Mouse (Mus musculus) liver, embryonic 14.5 days (tissue): ENCODE measurements around the gene Ap1m1.

Experiments used
- CTCF ChIP-seq: IDR thresholded peaks from 2 replicates; pipeline ENCODE4 v1.5.1; 2016; ENCODE audit warnings: antibody characterized with exemption, low read depth, control low read depth
- EP300 ChIP-seq: IDR thresholded peaks from 2 replicates; pipeline ENCODE4 v1.6.1; 2016; ENCODE audit warnings: antibody characterized with exemption, low read depth

GRCm38 (mm10) chr8:72266671-72267070 lies 26.9 kb downstream of the Ap1m1 start:
- no peak for TF ChIP-seq CTCF
- no peak for TF ChIP-seq EP300
